Mouse (Mus musculus) liver, adult 2 months (tissue): ENCODE data around the gene Terb1. TPM values are rescaled to one million over a fixed set of nuclear protein-coding genes. Genes with fewer than 3 reads are reported as not detected.
A peak's percentile ranks its signal among the peaks of the same experiment; 100 is the strongest.

Experiments
- DNase-seq: peaks from one replicate; pipeline ENCODE4 v3.0.0-alpha.2; 2011; ENCODE audit warnings: low read depth, low spot score; ENCODE audit errors: extremely low read depth
- H3K27ac ChIP-seq: fragments of 200-500 bp; replicated peaks from 2 replicates; pipeline ENCODE4 v1.5.1; 2012; ENCODE audit warnings: low read depth, mild to moderate bottlenecking, control low read depth, inconsistent platforms, low read length; ENCODE audit not compliant: insufficient read depth
- H3K27me3 ChIP-seq: fragments of 200-500 bp; 2 replicates; pipeline ENCODE4 v1.6.1; 2012; ENCODE audit warnings: mild to moderate bottlenecking, moderate library complexity, low read length, inconsistent platforms; ENCODE audit not compliant: control insufficient read depth, insufficient read depth
- H3K36me3 ChIP-seq: fragments of 200-500 bp; 2 replicates; pipeline ENCODE4 v1.6.1; 2012; ENCODE audit warnings: low read length, inconsistent platforms; ENCODE audit not compliant: control insufficient read depth, insufficient read depth
- H3K4me1 ChIP-seq: fragments of 200-500 bp; 2 replicates; pipeline ENCODE4 v1.6.1; 2011; ENCODE audit warnings: low read length; ENCODE audit not compliant: control insufficient read depth, insufficient read depth
- H3K4me3 ChIP-seq: fragments of 200-500 bp; 2 replicates; pipeline ENCODE4 v1.5.1; 2011; ENCODE audit warnings: low read depth, mild to moderate bottlenecking, control low read depth, low read length, moderate library complexity; ENCODE audit not compliant: insufficient read depth
- H3K79me2 ChIP-seq: fragments of 200-500 bp; 2 replicates; pipeline ENCODE4 v1.6.1; 2012; ENCODE audit warnings: inconsistent platforms, mild to moderate bottlenecking, low read length, moderate library complexity; ENCODE audit not compliant: control insufficient read depth, insufficient read depth
- H3K9ac ChIP-seq: fragments of 200-500 bp; 2 replicates; pipeline ENCODE4 v1.6.1; 2012; ENCODE audit warnings: low read depth, mild to moderate bottlenecking, control low read depth, inconsistent platforms, low read length
- CTCF ChIP-seq: fragments of 200-500 bp; IDR thresholded peaks from 2 replicates; pipeline ENCODE4 v1.5.1; 2011; ENCODE audit warnings: low read depth, low read length, control low read depth
- POLR2A ChIP-seq: fragments of 200-500 bp; IDR thresholded peaks from 2 replicates; pipeline ENCODE4 v1.6.1; 2011; ENCODE audit warnings: low read length, control low read depth; ENCODE audit not compliant: insufficient read depth; ENCODE audit errors: extremely low read depth
- WGBS: fragments of 180-500 bp; shearing (Covaris S2); methylation state at CpG from one replicate; pipeline ENCODE4 v1.1.7; 2018; 5-methylcytosine and 5-hydroxymethylcytosine counted together
- polyA plus RNA-seq: library from polyadenylated mRNA; depleted of rRNA; stranded (reverse); fragments of >200 nt; gene quantifications from 2 replicates; pipeline ENCODE4 v1.2.3, GENCODE M21; 2012
- total RNA-seq: library from RNA; depleted of rRNA; stranded (reverse); fragments of >200 nt; gene quantifications from 2 replicates; pipeline ENCODE4 v1.2.3, GENCODE M21; 2014

Gene Terb1
- total and polyA plus RNA-seq, 2 experiments: not detected

GRCm38 (mm10) chr8:104535378-104535777 lies 25.7 kb upstream of the Terb1 start:
- H3K79me2 ChIP-seq: peaks cover 9% of the 10 kb centered on the region; the same call in 1 of the 2 replicates
- DNase-seq: peak; percentile 74
- H3K27me3 ChIP-seq: no peaks in the 10 kb centered on the region
- H3K9ac ChIP-seq: peak overlapping the region; percentile 84
- peaks cover 2% of the 10 kb centered on the region; the same call in 1 of the 2 replicates for H3K36me3 ChIP-seq
- TF ChIP-seq POLR2A: no peak
- no peak for TF ChIP-seq CTCF
- peak overlapping the region; percentile 75 for H3K4me3 ChIP-seq
- 5% methylated on average over 7 of the region's 7 CpGs for WGBS
- H3K27ac ChIP-seq: peak overlapping the region; percentile 71
- peaks cover 2% of the 10 kb centered on the region for H3K4me1 ChIP-seq

DNA sequence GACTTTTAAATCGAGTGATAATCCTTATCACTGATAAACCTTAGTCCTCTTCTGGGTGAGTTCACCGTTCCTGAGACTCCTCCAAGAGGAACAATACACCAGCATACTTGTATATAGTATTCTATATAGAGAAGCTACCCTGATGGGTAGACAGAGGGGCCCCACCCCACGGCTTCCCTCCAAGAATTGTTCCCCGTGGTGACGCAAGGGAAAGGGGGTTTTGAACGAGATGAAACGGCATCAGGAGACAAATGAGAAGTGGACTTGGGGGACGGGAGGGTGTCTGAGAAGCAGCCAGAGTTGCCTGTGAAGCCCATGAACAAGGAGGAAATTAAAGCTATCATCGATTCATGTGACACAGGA lies 25.1 kb upstream of the Terb1 start:
- H3K36me3 ChIP-seq: peaks cover 5% of the 10 kb centered on the region; the same call in 1 of the 2 replicates
- peak overlapping the region; percentile 97 for H3K4me3 ChIP-seq
- WGBS: 5% methylated on average over 9 of the region's 9 CpGs
- H3K79me2 ChIP-seq: peaks cover 9% of the 10 kb centered on the region; the same call in 1 of the 2 replicates
- no peaks in the 10 kb centered on the region for H3K27me3 ChIP-seq
- no peak for DNase-seq
- H3K4me1 ChIP-seq: peaks cover 2% of the 10 kb centered on the region; the same call in 1 of the 2 replicates
- H3K9ac ChIP-seq: peak overlapping the region; percentile 84
- peak overlapping the region; percentile 71 for H3K27ac ChIP-seq
- TF ChIP-seq CTCF (no peak), POLR2A (no peak)

DNA sequence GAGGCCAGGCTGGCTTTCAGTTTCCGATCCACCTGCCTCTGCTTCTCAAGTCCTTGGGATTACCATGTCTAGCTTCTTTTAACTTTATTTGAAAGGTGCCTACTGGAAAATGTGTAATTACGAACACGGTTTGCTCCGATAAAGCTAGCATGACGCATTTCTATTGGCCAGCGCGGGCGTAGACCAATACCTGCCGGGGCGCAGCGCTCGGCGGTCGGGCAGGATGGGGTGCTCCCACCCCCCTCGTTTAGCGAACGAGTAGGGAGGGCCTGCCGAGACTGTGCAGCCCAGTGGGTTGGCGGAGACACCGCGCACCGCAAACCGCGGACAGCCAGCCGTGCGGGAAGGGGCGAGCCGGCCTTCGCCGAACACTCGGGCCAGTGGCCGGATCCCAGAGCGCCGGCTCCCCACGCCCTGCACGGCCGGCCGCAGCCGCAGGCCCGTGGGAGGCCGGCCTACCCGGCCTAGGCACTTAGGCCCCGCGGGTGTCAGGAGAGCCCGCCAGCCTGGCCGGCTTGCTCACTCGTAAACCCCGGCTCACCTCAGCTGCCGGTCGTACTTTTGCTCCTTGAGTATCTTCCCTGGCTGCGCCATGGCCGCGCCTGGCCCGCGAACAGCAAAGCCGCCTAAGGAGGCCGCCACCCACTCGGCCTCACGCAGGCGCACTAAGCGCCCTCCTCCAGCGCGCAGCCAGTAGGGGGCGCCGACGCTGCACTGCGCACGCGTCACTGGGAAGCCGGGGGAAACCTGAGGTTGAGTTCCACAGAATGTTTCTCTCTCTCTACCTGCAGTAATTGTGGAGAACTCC lies 24.5 kb upstream of the Terb1 start, which contains the start of the genes Nae1 and Car7:
TSS of gene Nae1 (minus strand) at position 667 of the 808 bp plus-strand sequence.
TSS of gene Car7 (plus strand) at position 719 of the 808 bp plus-strand sequence.
- under 1% methylated on average over 70 of the region's 70 CpGs for WGBS
- peak within 1 kb of the TSS; percentile 84 for H3K27ac ChIP-seq
- H3K9ac ChIP-seq: peak within 1 kb of the TSS; percentile 88
- H3K4me1 ChIP-seq: peaks cover 2% of the 10 kb centered on the region; the same call in 1 of the 2 replicates
- TF ChIP-seq POLR2A: peak; percentile 80
- TF ChIP-seq CTCF: peak; percentile 92
- peak; percentile 78 for DNase-seq
- H3K4me3 ChIP-seq: peak within 1 kb of the TSS; percentile 97
- H3K36me3 ChIP-seq: peaks cover 9% of the 10 kb centered on the region
- H3K27me3 ChIP-seq: no peaks in the 10 kb centered on the region
- H3K79me2 ChIP-seq: peaks cover 9% of the 10 kb centered on the region; the same call in 1 of the 2 replicates

GRCm38 (mm10) chr8:104533551-104533950 lies 23.8 kb upstream of the Terb1 start:
- H3K9ac ChIP-seq: peak overlapping the region; percentile 88
- peak overlapping the region; percentile 97 for H3K4me3 ChIP-seq
- peaks cover 9% of the 10 kb centered on the region for H3K36me3 ChIP-seq
- no peak overlapping the region for H3K27ac ChIP-seq
- H3K79me2 ChIP-seq: peaks cover 9% of the 10 kb centered on the region; the same call in 1 of the 2 replicates
- no peaks in the 10 kb centered on the region for H3K27me3 ChIP-seq
- DNase-seq: no peak
- WGBS: 13% methylated on average over 7 of the region's 7 CpGs
- TF ChIP-seq CTCF: no peak
- no peak for TF ChIP-seq POLR2A
- peaks cover 2% of the 10 kb centered on the region; the same call in 1 of the 2 replicates for H3K4me1 ChIP-seq

DNA sequence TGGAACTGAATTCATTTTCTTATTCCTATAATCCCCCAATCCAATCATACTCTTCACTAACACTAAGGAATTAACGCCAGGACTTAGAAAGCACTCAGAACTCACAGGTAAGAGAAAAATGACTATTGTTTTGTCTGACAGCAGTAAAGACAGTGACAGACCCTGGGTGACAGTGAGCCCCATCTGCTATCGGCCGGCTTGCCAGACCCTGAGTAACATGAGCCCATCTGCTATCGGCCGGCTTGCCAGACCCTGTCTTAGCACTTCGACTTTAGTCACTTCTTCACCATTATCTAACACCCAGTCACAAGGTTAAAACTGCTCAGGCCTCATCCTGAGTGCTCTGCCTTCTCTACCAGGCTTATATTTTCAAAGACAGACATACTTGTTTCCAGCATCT lies 20.0 kb upstream of the Terb1 start:
- DNase-seq: no peak
- Histone ChIP-seq H3K4me1 (no peaks in the 10 kb centered on the region), H3K79me2 (peaks cover 9% of the 10 kb centered on the region; the same call in 1 of the 2 replicates), H3K36me3 (peaks cover 32% of the 10 kb centered on the region), H3K27me3 (no peaks in the 10 kb centered on the region), H3K4me3 (no peak overlapping the region), H3K27ac (no peak overlapping the region), H3K9ac (no peak overlapping the region)
- TF ChIP-seq POLR2A: no peak
- TF ChIP-seq CTCF: no peak
- WGBS: 97% methylated on average over 6 of the region's 6 CpGs

DNA sequence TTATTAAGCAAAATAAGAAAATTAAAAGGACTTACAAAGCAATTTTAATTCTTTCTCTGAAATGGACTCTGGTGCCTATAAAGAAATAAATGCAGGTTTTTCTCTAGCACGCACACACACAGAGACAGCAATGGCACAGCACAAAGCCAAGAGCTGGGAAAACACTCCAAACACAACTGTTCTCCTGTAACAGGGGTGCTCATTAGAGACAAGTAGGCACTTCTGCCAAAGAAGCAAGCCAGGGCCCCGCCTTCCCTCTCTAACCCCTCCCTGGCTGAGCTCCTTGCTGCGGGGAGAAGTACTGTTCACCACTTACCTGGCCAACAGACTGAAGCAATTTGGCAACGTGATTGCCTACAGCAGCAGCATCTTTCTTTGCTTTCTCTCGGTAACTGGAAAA lies 8.2 kb upstream of the Terb1 start:
- TF ChIP-seq POLR2A: no peak
- no peak for TF ChIP-seq CTCF
- H3K36me3 ChIP-seq: peaks cover 55% of the 10 kb centered on the region

More for the DNA sequence above, 8.2 kb upstream of the Terb1 start:
- Histone ChIP-seq H3K9ac (no peak overlapping the region), H3K4me3 (no peak overlapping the region), H3K27me3 (no peaks in the 10 kb centered on the region), H3K27ac (no peak overlapping the region), H3K4me1 (no peaks in the 10 kb centered on the region), H3K79me2 (no peaks in the 10 kb centered on the region)
- no peak for DNase-seq
- 80% methylated on average over 5 of the region's 5 CpGs for WGBS
